Mouse (Mus musculus) ES-CJ7 (cell line): ENCODE measurements around the gene Ccdc136.

Source experiments
- DNase-seq: peaks from one replicate; pipeline ENCODE4 v3.0.0; 2011; ENCODE audit warnings: low read depth, low spot score

Ccdc136 gene

GRCm38 (mm10) chr6:29391802-29392201 is 4.3 kb upstream of the Ccdc136 start:
- no peak for DNase-seq

GRCm38 (mm10) chr6:29394286-29394685 is 1.8 kb upstream of the Ccdc136 start:
- no peak for DNase-seq

- DNase-seq: peak; percentile 20
Observed at GRCm38 (mm10) chr6:29396714-29397540, 818 bp downstream of the Ccdc136 start.

GRCm38 (mm10) chr6:29397575-29397974 is 1.5 kb downstream of the Ccdc136 start:
- no peak for DNase-seq

GRCm38 (mm10) chr6:29399851-29400250 is 3.7 kb downstream of the Ccdc136 start:
- peak; percentile 52 for DNase-seq

- DNase-seq: peak; percentile 82
Observed at GRCm38 (mm10) chr6:29402693-29403342, 6.7 kb downstream of the Ccdc136 start.

GRCm38 (mm10) chr6:29406412-29406811 is 10.3 kb downstream of the Ccdc136 start:
- DNase-seq: no peak

- no peak for DNase-seq
Observed at GRCm38 (mm10) chr6:29415446-29415845, 19.3 kb downstream of the Ccdc136 start.

- no peak for DNase-seq
Observed at GRCm38 (mm10) chr6:29420596-29420995, 24.5 kb downstream of the Ccdc136 start.

- no peak for DNase-seq
Observed at GRCm38 (mm10) chr6:29425118-29425517, 29.0 kb downstream of the Ccdc136 start.

- no peak for DNase-seq
Observed at GRCm38 (mm10) chr6:29426331-29426730, 30.2 kb downstream of the Ccdc136 start.

GRCm38 (mm10) chr6:29428171-29428570 is 32.1 kb downstream of the Ccdc136 start:
- DNase-seq: no peak

GRCm38 (mm10) chr6:29430681-29431420 is 34.7 kb downstream of the Ccdc136 start:
- DNase-seq: peak; percentile 27

GRCm38 (mm10) chr6:29431473-29431872 is 35.4 kb downstream of the Ccdc136 start:
- no peak for DNase-seq

- no peak for DNase-seq
Observed at GRCm38 (mm10) chr6:29432156-29432555, 36.0 kb downstream of the Ccdc136 start.

GRCm38 (mm10) chr6:29432676-29433037 is 36.5 kb downstream of the Ccdc136 start:
- DNase-seq: no peak

- peak; percentile 23 for DNase-seq
Observed at GRCm38 (mm10) chr6:29433038-29433803, 37.1 kb downstream of the Ccdc136 start, which contains the start of gene Flnc. TSS of gene Flnc (plus strand) at chr6:29433256.

GRCm38 (mm10) chr6:29433804-29434795 is 38.0 kb downstream of the Ccdc136 start:
- DNase-seq: peak; percentile 56

GRCm38 (mm10) chr6:29434911-29435691 is 39.0 kb downstream of the Ccdc136 start:
- peak; percentile 71 for DNase-seq
